Mouse (Mus musculus): ENCODE results near the gene Xrcc4. TPM values are rescaled to one million over a fixed set of nuclear protein-coding genes. Genes with fewer than 3 reads are reported as not detected.
A peak's percentile ranks its signal among the peaks of the same experiment; 100 is the strongest.
"Not testable (repeated sequence)": the region's sequence is repeated elsewhere in the genome, so short reads cannot be mapped to it uniquely, and the experiment has no call there.

Gene Xrcc4
- polyA plus RNA-seq, 1 experiment from 2014 or later: 14.6 TPM

DNA sequence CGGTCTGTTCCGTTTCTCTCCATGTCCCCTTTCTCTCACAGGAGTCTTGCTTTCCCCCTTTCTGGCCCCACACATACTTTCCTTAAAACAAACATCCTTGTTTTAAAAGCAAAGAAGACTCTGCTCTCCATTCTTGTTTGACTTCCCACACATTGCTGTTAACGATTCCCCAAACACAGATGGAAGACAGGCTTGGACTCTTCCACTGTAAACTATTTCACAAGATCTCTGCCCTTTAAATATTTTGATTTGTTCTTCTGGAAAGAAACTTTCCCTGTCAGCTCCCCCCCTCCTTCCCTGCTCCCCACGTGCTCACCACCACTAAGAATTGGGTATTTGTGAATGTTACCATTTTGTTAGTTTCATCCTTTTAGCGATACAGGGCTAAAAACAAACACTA, 297.9 kb downstream of the Xrcc4 start:
- no peaks in the 10 kb centered on the region for H3K9me3 ChIP-seq (replicated peaks)
- H3K4me2 ChIP-seq: no peak overlapping the region
- ATAC-seq (replicated peaks; ENCODE audit: low FRiP score): no peak
- no peaks in the 10 kb centered on the region for H3K36me3 ChIP-seq
- no peak overlapping the region for H3K27ac ChIP-seq
- no peak overlapping the region for H3K9ac ChIP-seq
- H3K27me3 ChIP-seq: no peaks in the 10 kb centered on the region
- no peaks in the 10 kb centered on the region for H3K4me1 ChIP-seq
- 49% methylated on average over 5 of the region's 5 CpGs for WGBS
- H3K4me3 ChIP-seq (replicated peaks): no peak overlapping the region

DNA sequence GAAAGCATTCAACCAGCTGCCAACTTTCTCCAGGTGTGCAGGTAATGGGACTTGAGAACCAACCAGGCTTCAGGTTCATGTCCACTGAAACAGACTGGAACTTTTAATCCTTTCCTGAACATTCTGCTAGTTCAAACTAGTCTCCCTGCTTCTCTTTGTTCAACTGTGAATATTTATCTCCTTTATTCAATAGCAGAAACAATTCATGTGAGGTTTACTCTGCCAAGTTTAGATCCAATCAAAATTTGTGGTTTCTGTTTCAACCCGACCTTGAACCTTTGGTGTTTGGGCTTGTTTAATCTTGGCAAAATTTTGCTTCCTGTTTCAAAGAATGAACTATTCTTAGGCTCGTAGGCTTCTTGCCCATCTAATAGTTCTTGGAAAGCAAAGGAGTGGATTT, 306.5 kb downstream of the Xrcc4 start:
- H3K4me2 ChIP-seq: no peak overlapping the region
- 68% methylated on average over 2 of the region's 2 CpGs for WGBS
- H3K4me1 ChIP-seq: no peaks in the 10 kb centered on the region
- H3K9ac ChIP-seq: no peak overlapping the region
- H3K4me3 ChIP-seq (replicated peaks): no peak overlapping the region
- ATAC-seq (replicated peaks; ENCODE audit: low FRiP score): no peak
- no peak overlapping the region for H3K27ac ChIP-seq
- H3K9me3 ChIP-seq (replicated peaks): no peaks in the 10 kb centered on the region
- no peaks in the 10 kb centered on the region for H3K36me3 ChIP-seq
- H3K27me3 ChIP-seq: no peaks in the 10 kb centered on the region

DNA sequence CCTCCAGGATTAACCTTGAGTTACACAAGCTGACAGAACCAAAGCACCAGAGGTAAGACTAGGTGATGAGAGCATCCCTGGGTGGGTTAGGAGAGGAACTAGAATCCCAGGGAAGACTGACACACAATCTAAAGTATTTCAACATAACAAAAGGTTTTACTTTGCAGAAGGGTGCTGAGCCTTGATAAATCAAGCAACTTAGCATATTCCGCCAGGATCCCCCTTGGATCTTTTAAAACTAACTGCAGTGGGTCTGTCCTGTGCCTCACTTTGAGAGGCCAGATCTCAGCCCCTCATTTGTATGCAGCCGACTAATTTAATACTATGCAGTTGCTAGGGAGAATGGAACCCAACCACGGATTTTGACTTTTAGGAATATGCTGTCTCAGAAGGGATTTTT, 309.1 kb downstream of the Xrcc4 start:
- WGBS: 65% methylated on average over 3 of the region's 3 CpGs
- Histone ChIP-seq H3K4me3 (replicated peaks) (no peak overlapping the region), H3K9ac (no peak overlapping the region), H3K4me1 (no peaks in the 10 kb centered on the region), H3K9me3 (replicated peaks) (no peaks in the 10 kb centered on the region), H3K4me2 (no peak overlapping the region), H3K36me3 (no peaks in the 10 kb centered on the region), H3K27me3 (no peaks in the 10 kb centered on the region), H3K27ac (no peak overlapping the region)
- ATAC-seq (replicated peaks; ENCODE audit: low FRiP score): no peak

DNA sequence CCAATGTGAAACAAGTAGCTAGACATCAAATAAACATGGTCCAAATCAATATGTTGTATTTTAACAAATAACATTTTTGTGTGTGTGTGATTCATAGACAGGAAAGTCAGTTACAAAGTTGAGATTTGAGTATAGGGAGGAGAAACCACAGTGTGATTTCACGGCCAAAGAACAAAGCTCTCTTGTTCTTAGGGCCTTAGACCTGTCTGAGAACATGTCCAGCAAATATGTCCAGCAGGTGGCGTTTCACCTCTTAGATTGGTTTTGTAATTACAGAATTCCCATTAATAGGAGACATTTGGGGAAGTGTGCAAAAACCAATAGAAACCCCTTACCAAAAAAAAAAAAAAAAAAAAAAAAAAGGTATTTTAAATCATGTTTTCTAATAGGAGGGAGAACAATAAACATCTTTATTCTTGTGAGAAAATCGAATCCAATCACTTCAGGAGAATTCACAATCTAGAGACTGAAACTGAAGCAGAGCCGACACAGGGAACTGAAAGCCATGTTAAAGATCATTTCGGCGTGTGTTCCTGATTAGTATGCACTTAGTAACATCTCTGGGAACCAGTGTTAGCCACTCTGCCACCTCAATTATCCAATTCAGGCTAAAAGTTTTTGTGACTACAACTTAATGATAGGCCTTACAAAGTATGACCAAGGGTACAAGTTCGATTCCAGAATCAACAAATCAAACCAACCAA, 310.0 kb downstream of the Xrcc4 start:
- no peak overlapping the region for H3K4me2 ChIP-seq
- no peak overlapping the region for H3K4me3 ChIP-seq (replicated peaks)
- H3K27ac ChIP-seq: no peak overlapping the region
- no peaks in the 10 kb centered on the region for H3K9me3 ChIP-seq (replicated peaks)
- ATAC-seq (replicated peaks; ENCODE audit: low FRiP score): peak; percentile 62
- H3K36me3 ChIP-seq: no peaks in the 10 kb centered on the region
- H3K4me1 ChIP-seq: no peaks in the 10 kb centered on the region
- H3K27me3 ChIP-seq: no peaks in the 10 kb centered on the region
- 64% methylated on average over 7 of the region's 7 CpGs for WGBS
- no peak overlapping the region for H3K9ac ChIP-seq

DNA sequence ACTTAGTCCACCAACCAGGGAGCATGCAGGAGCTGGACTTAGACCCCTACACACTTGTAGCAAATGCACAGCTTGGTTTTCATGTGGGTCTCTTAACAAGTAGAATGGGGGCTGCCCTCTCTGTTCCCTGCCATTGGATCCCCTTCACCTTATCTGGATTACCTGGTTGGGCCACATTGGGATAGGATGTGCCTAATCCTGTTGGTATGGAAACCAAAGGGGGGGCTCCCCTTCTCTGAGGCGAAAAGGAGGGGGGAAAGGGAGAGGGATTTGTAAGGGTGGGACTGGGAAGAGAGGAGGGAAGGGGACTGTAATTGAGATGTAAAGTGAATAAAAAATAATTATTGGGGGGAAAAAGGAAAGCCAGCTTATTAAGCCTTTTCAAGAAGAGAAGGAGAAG, 311.6 kb downstream of the Xrcc4 start:
- 100% methylated on average over 1 of the region's 1 CpGs for WGBS
- no peaks in the 10 kb centered on the region for H3K36me3 ChIP-seq
- no peak overlapping the region for H3K27ac ChIP-seq
- no peak overlapping the region for H3K9ac ChIP-seq
- H3K4me2 ChIP-seq: no peak overlapping the region
- H3K9me3 ChIP-seq (replicated peaks): no peaks in the 10 kb centered on the region
- no peak for ATAC-seq (replicated peaks; ENCODE audit: low FRiP score)
- H3K4me3 ChIP-seq (replicated peaks): no peak overlapping the region
- no peaks in the 10 kb centered on the region for H3K27me3 ChIP-seq
- H3K4me1 ChIP-seq: no peaks in the 10 kb centered on the region

DNA sequence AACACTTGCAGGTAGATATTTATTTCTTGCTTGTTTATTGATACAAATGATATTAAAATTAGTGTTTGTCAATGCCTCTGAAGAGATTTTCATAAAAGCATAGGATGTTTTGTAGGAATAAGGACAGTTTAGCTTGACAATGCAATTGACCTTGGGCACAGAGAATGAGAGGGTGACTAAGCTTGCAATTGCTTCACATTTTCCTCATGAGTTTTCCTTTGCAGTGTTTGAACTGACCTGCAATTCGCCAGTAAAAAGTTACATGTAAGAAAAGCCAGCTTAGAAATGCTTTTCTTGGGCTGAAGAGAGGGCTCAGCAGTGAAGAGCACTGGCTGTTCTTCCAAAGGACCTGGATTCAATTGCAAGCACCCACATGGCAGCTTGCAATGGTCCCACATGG, 312.3 kb downstream of the Xrcc4 start:
- no peaks in the 10 kb centered on the region for H3K4me1 ChIP-seq
- no peak for ATAC-seq (replicated peaks; ENCODE audit: low FRiP score)
- WGBS: 79% methylated on average over 1 of the region's 1 CpGs
- H3K27ac ChIP-seq: no peak overlapping the region
- no peak overlapping the region for H3K9ac ChIP-seq
- H3K4me2 ChIP-seq: no peak overlapping the region
- H3K36me3 ChIP-seq: no peaks in the 10 kb centered on the region
- no peaks in the 10 kb centered on the region for H3K9me3 ChIP-seq (replicated peaks)
- H3K27me3 ChIP-seq: no peaks in the 10 kb centered on the region
- no peak overlapping the region for H3K4me3 ChIP-seq (replicated peaks)

DNA sequence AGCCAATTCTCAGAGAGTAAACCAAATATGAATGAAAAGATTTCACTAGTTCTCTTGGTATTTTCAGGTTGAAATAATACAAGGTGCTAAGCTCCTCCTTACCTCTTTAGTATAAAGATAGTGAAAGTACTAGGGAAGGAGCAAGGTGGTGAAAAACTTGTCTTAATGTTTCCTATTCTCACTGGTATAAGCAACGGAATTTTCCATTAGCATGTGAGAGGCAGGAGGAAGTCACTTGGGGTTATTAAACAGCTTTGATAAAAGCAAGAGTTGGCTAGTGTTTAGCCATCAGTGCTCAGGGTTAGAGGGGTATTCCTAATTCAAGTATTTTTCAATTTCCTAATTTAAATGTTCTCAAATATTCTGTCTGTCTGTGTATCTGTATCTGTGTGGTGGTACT, 322.9 kb downstream of the Xrcc4 start:
- ATAC-seq (replicated peaks; ENCODE audit: low FRiP score): no peak
- Histone ChIP-seq H3K4me1 (no peaks in the 10 kb centered on the region), H3K9me3 (replicated peaks) (no peaks in the 10 kb centered on the region), H3K4me2 (no peak overlapping the region), H3K27me3 (no peaks in the 10 kb centered on the region), H3K4me3 (replicated peaks) (no peak overlapping the region), H3K36me3 (no peaks in the 10 kb centered on the region), H3K27ac (no peak overlapping the region), H3K9ac (no peak overlapping the region)
- 73% methylated on average over 1 of the region's 1 CpGs for WGBS

DNA sequence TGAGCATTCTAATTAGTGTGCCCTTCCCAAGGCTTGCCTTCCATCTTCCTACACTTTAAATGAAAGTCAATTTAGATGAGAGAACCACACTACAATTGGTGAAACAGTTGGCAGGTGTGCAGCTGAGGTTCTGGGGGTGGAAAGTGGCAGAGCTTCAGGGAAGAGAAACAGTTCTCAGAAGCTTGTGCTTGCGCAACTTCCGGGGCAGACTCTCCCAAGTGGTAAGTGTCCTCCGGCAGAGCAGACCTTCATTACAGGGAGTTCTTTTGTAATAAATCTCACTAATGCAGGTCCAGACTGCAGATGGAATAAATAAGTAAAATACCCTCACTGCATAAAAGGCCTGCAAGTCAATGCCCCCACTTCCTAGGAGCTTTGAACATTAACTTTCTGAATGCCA, 323.4 kb downstream of the Xrcc4 start:
- Histone ChIP-seq H3K4me2 (no peak overlapping the region), H3K9ac (no peak overlapping the region), H3K4me3 (replicated peaks) (no peak overlapping the region), H3K27ac (no peak overlapping the region), H3K27me3 (no peaks in the 10 kb centered on the region), H3K36me3 (no peaks in the 10 kb centered on the region), H3K9me3 (replicated peaks) (no peaks in the 10 kb centered on the region), H3K4me1 (no peaks in the 10 kb centered on the region)
- ATAC-seq (replicated peaks; ENCODE audit: low FRiP score): no peak
- 89% methylated on average over 3 of the region's 3 CpGs for WGBS

DNA sequence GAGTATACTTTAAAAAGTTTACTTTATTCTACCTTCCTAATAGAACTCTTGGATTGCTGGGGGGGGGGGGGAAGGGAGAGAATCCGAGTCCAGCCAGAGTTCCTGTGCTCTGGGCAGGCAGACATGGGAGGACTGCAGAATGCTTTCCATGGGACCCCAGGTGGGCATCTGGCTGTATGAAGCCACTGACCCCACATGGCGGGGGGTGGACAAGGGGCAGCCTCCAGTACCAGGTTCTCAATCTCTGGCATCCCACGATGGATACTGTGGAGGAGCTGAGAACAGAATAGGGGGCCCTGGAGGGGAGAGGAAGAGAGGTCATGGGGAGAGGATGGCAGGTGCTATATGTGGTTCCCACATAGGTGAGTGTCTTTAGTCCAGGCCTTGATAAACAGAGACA, 327.1 kb downstream of the Xrcc4 start:
- ATAC-seq (replicated peaks; ENCODE audit: low FRiP score): no peak
- no peak overlapping the region for H3K9ac ChIP-seq
- WGBS: 87% methylated on average over 3 of the region's 3 CpGs

DNA sequence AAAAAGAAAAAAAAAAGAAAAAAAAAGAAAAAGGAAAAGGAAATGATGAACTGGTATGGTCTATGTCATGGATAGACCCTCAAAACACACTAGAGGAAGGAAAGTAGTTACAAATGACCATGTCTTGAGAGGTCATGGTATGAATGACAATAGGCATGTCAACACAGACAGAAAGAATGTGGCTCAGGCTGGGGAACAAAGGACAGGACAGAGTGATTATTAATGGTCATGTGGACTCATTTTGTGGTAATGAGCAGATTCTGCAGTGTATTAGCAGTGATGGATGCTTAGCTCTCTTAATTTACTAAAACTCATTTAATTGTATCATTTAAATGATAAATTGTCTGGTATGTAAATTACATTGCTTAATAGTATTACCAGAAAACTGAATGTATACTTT, 333.1 kb downstream of the Xrcc4 start:
- H3K9me3 ChIP-seq (replicated peaks): no peaks in the 10 kb centered on the region
- ATAC-seq (replicated peaks; ENCODE audit: low FRiP score): no peak
- no peaks in the 10 kb centered on the region for H3K27me3 ChIP-seq
- H3K9ac ChIP-seq: no peak overlapping the region
- H3K36me3 ChIP-seq: no peaks in the 10 kb centered on the region
- H3K27ac ChIP-seq: no peak overlapping the region
- H3K4me3 ChIP-seq (replicated peaks): no peak overlapping the region
- H3K4me2 ChIP-seq: no peak overlapping the region
- H3K4me1 ChIP-seq: no peaks in the 10 kb centered on the region

More for the DNA sequence above, 327.1 kb downstream of the Xrcc4 start:
- H3K27me3 ChIP-seq: no peaks in the 10 kb centered on the region
- no peaks in the 10 kb centered on the region for H3K36me3 ChIP-seq
- H3K27ac ChIP-seq: no peak overlapping the region
- no peaks in the 10 kb centered on the region for H3K4me1 ChIP-seq
- H3K4me2 ChIP-seq: no peak overlapping the region
- H3K9me3 ChIP-seq (replicated peaks): no peaks in the 10 kb centered on the region
- H3K4me3 ChIP-seq (replicated peaks): no peak overlapping the region

DNA sequence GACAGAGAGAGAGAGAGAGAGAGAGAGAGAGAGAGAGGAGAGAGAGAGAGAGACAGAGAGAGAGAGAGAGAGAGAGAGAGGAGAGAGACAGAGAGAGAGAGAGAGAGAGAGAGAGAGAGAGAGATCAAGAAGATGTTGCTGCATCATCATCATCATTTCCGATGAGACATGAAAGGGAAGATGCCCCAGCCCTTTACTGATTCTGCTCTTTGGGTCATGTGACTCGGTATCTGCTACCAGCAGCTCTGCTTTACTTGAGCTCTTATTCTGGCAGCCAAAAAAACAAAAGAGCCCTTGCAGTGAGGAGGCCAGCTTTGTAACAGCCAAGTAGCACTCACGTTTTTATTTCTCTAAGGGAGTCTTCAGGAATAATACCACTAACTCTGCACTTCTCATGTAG, 338.8 kb downstream of the Xrcc4 start:
- not testable (repeated sequence) for H3K4me2 ChIP-seq

DNA sequence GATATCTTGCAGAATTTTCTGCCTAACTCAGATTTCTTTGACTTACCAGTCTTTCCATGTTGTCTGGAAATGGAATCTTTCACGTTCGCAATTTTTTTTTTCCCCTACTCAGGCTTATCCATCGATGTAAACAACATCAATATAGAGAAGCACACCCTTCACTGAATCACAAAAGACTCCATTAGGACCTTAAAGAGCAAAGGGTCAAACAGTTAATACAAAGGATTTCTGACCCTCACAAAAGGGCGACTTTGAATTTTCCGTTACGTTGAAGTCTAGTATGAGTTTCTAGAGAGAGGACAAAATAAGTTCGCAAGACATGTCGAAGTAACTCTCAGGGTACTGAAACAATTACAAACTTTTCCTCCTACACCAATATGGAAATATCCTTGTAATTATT, 346.2 kb downstream of the Xrcc4 start:
- H3K9me3 ChIP-seq (replicated peaks): no peaks in the 10 kb centered on the region
- H3K27ac ChIP-seq: peak overlapping the region; percentile 90
- peak overlapping the region; percentile 61 for H3K4me3 ChIP-seq (replicated peaks)
- no peak for ATAC-seq (replicated peaks; ENCODE audit: low FRiP score)
- peaks cover 5% of the 10 kb centered on the region; the same call in 1 of the 2 replicates for H3K27me3 ChIP-seq
- 14% methylated on average over 8 of the region's 8 CpGs for WGBS
- H3K36me3 ChIP-seq: no peaks in the 10 kb centered on the region
- peak overlapping the region; percentile 92 for H3K4me2 ChIP-seq
- H3K9ac ChIP-seq: peak overlapping the region; percentile 67
- H3K4me1 ChIP-seq: peaks cover 22% of the 10 kb centered on the region

More for the DNA sequence above, 338.8 kb downstream of the Xrcc4 start:
- H3K27me3 ChIP-seq; H3K9ac ChIP-seq; ATAC-seq (replicated peaks; ENCODE audit: low FRiP score); H3K4me3 ChIP-seq (replicated peaks); H3K27ac ChIP-seq; H3K36me3 ChIP-seq; H3K4me1 ChIP-seq; H3K9me3 ChIP-seq (replicated peaks): not testable (repeated sequence)
- 24% methylated on average over 3 of the region's 3 CpGs for WGBS

DNA sequence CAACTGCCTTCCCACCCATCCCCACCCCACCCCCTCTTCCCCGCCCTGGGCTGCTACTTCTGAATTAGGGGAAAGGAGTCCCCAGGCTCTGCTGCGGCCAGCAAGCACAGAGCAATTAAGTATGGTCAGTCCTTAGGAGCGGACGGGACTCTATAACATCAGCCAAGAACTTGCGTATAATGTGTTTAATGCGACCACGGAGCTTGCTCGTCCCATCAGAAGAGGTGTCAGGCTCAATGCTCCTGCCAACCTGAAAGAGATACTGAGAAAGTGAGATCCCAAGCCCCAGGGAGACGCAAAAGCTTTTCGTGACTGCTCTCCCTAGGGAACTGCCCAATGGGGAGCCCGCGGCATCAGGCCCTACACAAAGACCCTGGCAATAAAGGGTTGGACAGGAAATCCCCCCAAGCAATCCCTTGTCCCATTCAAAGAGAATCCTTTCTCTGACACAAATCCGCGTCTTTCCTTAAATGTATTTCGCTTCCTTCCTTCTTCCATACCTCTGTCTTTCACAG, 346.7 kb downstream of the Xrcc4 start:
- Histone ChIP-seq H3K4me3 (replicated peaks) (peak overlapping the region; percentile 61), H3K27me3 (peaks cover 5% of the 10 kb centered on the region; the same call in 1 of the 2 replicates), H3K36me3 (no peaks in the 10 kb centered on the region), H3K4me2 (peak overlapping the region; percentile 92), H3K4me1 (peaks cover 25% of the 10 kb centered on the region), H3K27ac (peak overlapping the region; percentile 90), H3K9ac (peak overlapping the region; percentile 67), H3K9me3 (replicated peaks) (no peaks in the 10 kb centered on the region)
- ATAC-seq (replicated peaks; ENCODE audit: low FRiP score): no peak
- 1% methylated on average over 15 of the region's 15 CpGs for WGBS

Measured in kidney, embryonic 15.5 days (tissue).